Mouse (Mus musculus) midbrain, embryonic 13.5 days (tissue): Measurements from ENCODE around the gene Gm6217. TPM values are rescaled to one million over a fixed set of nuclear protein-coding genes. Genes with fewer than 3 reads are reported as not detected.
A peak's percentile ranks its signal among the peaks of the same experiment; 100 is the strongest.
"Not testable (repeated sequence)": the region's sequence is repeated elsewhere in the genome, so short reads cannot be mapped to it uniquely, and the experiment has no call there.

Experiments used
- ATAC-seq: fragments of 200-750 bp; cut with Nextera tagmentation; 2 replicates; pipeline ENCODE4 v1.8.0; 2017; ENCODE audit warnings: mild to moderate bottlenecking, moderate TSS enrichment, moderate library complexity
- H3K27ac ChIP-seq: fragments of 300-500 bp; sonication (generic); 2 replicates; pipeline ENCODE4 v1.5.1; 2015; ENCODE audit warnings: inconsistent platforms, mild to moderate bottlenecking, moderate library complexity
- H3K27me3 ChIP-seq: fragments of 300-500 bp; sonication (generic); 2 replicates; pipeline ENCODE4 v1.6.1; 2015; ENCODE audit warnings: mild to moderate bottlenecking, inconsistent platforms
- H3K36me3 ChIP-seq: fragments of 300-500 bp; sonication (generic); 2 replicates; pipeline ENCODE4 v1.6.1; 2015; ENCODE audit warnings: mild to moderate bottlenecking, inconsistent platforms
- H3K4me1 ChIP-seq: fragments of 300-500 bp; sonication (generic); replicated peaks from 2 replicates; pipeline ENCODE4 v1.6.1; 2015; ENCODE audit warnings: inconsistent platforms
- H3K4me2 ChIP-seq: fragments of 300-500 bp; sonication (generic); replicated peaks from 2 replicates; pipeline ENCODE4 v1.6.1; 2015; ENCODE audit warnings: moderate library complexity, mild to moderate bottlenecking, inconsistent platforms
- H3K4me3 ChIP-seq: fragments of 300-500 bp; sonication (generic); replicated peaks from 2 replicates; pipeline ENCODE4 v1.5.1; 2015; ENCODE audit warnings: mild to moderate bottlenecking, inconsistent platforms
- H3K9ac ChIP-seq: fragments of 300-500 bp; sonication (generic); replicated peaks from 2 replicates; pipeline ENCODE4 v1.6.1; 2015; ENCODE audit warnings: mild to moderate bottlenecking, inconsistent platforms
- H3K9me3 ChIP-seq: fragments of 300-500 bp; sonication (generic); 2 replicates; pipeline ENCODE4 v1.6.1; 2016; ENCODE audit warnings: mild to moderate bottlenecking, inconsistent platforms
- WGBS: fragments of 180-500 bp; shearing (Covaris S2); methylation state at CpG from one replicate; pipeline ENCODE4 v1.1.7; 2015; 5-methylcytosine and 5-hydroxymethylcytosine counted together
- polyA plus RNA-seq: library from polyadenylated mRNA; unstranded; fragments of >200 nt; fragmentation: Nextera tagmentation; extraction: Ambion mirVana; gene quantifications from 2 replicates; pipeline ENCODE4 v1.2.1, GENCODE M21; 2015

Gm6217 gene
- polyA plus RNA-seq, result not detected in 2 replicates

- not testable (repeated sequence) for H3K36me3 ChIP-seq, H3K9ac ChIP-seq, H3K4me1 ChIP-seq, H3K4me2 ChIP-seq, H3K27me3 ChIP-seq, H3K27ac ChIP-seq, ATAC-seq, H3K9me3 ChIP-seq, H3K4me3 ChIP-seq
- WGBS, result no CpG with 5 or more reads among the region's 6 CpGs
Measured at GRCm38 (mm10) chr1:82931326-82931725, at the start of gene Gm6217. Gm6217 (minus strand) TSS chr1:82931399.

DNA sequence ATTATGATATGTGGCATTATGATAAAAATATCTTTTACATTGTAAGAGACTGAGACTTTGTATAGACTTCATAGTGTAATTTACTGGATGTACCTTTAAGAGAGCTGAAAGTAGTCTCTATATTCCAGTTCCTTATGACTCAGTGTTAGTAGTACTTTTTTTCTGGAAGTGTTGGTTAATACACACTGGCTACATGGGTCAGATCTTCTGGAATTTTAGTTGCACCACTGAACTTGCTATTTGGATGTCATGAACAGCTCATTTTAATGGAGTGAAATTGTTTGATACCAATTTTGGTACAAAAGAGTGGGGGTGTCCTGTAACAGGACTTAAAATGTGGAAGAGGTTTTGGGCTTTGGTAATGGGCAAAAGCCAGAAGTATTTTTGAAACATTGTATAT, 46.6 kb upstream of the Gm6217 start:
- Histone ChIP-seq H3K9ac (no peak overlapping the region), H3K4me2 (no peak overlapping the region), H3K4me1 (no peaks in the 10 kb centered on the region), H3K27me3 (no peaks in the 10 kb centered on the region), H3K27ac (no peak overlapping the region), H3K4me3 (no peak overlapping the region), H3K9me3 (no peaks in the 10 kb centered on the region), H3K36me3 (no peaks in the 10 kb centered on the region)
- ATAC-seq, result no peak

- Histone ChIP-seq H3K4me3 (no peak overlapping the region), H3K9me3 (no peaks in the 10 kb centered on the region), H3K4me2 (no peak overlapping the region), H3K4me1 (no peaks in the 10 kb centered on the region), H3K36me3 (no peaks in the 10 kb centered on the region), H3K27ac (no peak overlapping the region), H3K9ac (no peak overlapping the region), H3K27me3 (no peaks in the 10 kb centered on the region)
- ATAC-seq, result no peak
- 82% methylated on average over 5 of the region's 5 CpGs for WGBS
Measured at GRCm38 (mm10) chr1:82975750-82976149, 44.6 kb upstream of the Gm6217 start.

GRCm38 (mm10) chr1:82974342-82974741, 43.1 kb upstream of the Gm6217 start:
- H3K36me3 ChIP-seq, result no peaks in the 10 kb centered on the region
- ATAC-seq, result no peak

GRCm38 (mm10) chr1:82973901-82974300, 42.7 kb upstream of the Gm6217 start:
- no peak for ATAC-seq
- Histone ChIP-seq H3K9me3 (no peaks in the 10 kb centered on the region), H3K36me3 (no peaks in the 10 kb centered on the region), H3K4me1 (no peaks in the 10 kb centered on the region), H3K4me3 (no peak overlapping the region), H3K27ac (no peak overlapping the region), H3K9ac (no peak overlapping the region), H3K4me2 (no peak overlapping the region), H3K27me3 (no peaks in the 10 kb centered on the region)
- WGBS, result 68% methylated on average over 6 of the region's 6 CpGs

More at GRCm38 (mm10) chr1:82974342-82974741, 43.1 kb upstream of the Gm6217 start:
- Histone ChIP-seq H3K27me3 (no peaks in the 10 kb centered on the region), H3K9ac (no peak overlapping the region), H3K4me3 (no peak overlapping the region), H3K27ac (no peak overlapping the region), H3K4me1 (no peaks in the 10 kb centered on the region), H3K9me3 (no peaks in the 10 kb centered on the region), H3K4me2 (no peak overlapping the region)
- WGBS, result 94% methylated on average over 9 of the region's 9 CpGs

DNA sequence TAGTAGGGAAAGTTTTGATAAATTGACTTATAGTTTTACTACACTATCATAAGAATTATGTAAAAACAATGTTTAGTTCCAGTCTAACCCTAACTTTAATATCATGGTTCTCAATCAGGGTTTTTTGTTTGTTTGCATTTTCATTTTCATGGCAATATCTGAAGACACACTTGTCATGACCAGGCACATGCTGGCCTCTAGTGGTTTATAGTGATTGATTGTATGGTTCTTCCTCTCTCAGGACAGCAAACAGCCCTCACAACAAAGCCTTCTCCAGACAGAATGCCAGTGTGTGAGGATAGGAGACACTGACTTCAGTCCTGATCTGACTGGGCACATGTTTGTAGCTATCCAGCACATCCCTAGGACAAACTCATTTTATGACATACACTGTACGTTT, 42.0 kb upstream of the Gm6217 start:
- no peak overlapping the region for H3K27ac ChIP-seq
- H3K36me3 ChIP-seq, result no peaks in the 10 kb centered on the region
- no peak overlapping the region for H3K4me2 ChIP-seq
- ATAC-seq, result no peak
- H3K9ac ChIP-seq, result no peak overlapping the region
- H3K4me1 ChIP-seq, result no peaks in the 10 kb centered on the region
- no peaks in the 10 kb centered on the region for H3K9me3 ChIP-seq
- H3K4me3 ChIP-seq, result no peak overlapping the region
- no peaks in the 10 kb centered on the region for H3K27me3 ChIP-seq
- 95% methylated on average over 1 of the region's 1 CpGs for whole genome bisulfite sequencing

DNA sequence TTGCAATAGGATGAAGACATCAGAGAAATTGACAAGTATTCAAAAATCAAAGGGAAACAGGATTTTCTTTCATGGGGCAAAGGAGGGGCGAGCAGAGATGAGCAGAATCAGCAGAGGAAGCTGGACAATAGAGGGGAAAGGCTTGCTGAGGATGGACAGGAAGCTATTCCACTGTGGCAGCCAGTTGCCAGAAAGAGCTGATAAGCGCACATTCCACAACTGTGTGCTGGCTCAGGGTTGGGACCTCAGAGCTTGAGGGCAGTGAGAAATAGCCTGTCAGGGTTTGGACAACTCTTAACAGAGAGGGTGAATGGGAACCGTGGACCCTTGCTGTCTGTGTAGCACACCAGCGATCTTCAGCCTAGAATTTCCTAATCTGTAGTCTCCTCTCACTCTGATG, 40.8 kb upstream of the Gm6217 start:
- WGBS, result 44% methylated on average over 4 of the region's 4 CpGs
- no peak overlapping the region for H3K4me2 ChIP-seq
- H3K9me3 ChIP-seq, result no peaks in the 10 kb centered on the region
- H3K27ac ChIP-seq, result no peak overlapping the region
- H3K9ac ChIP-seq, result no peak overlapping the region
- no peaks in the 10 kb centered on the region for H3K4me1 ChIP-seq
- no peak for ATAC-seq
- H3K36me3 ChIP-seq, result no peaks in the 10 kb centered on the region
- H3K4me3 ChIP-seq, result no peak overlapping the region
- H3K27me3 ChIP-seq, result no peaks in the 10 kb centered on the region

- Histone ChIP-seq H3K4me1 (no peaks in the 10 kb centered on the region), H3K27me3 (no peaks in the 10 kb centered on the region), H3K27ac (no peak overlapping the region), H3K36me3 (no peaks in the 10 kb centered on the region), H3K4me3 (no peak overlapping the region), H3K9me3 (no peaks in the 10 kb centered on the region), H3K9ac (no peak overlapping the region), H3K4me2 (no peak overlapping the region)
- ATAC-seq, result 0 out of 2 replicates have a peak, but pooled peaks have one; percentile 43
- WGBS, result 64% methylated on average over 3 of the region's 3 CpGs
Measured at GRCm38 (mm10) chr1:82966413-82966812, 35.2 kb upstream of the Gm6217 start.

GRCm38 (mm10) chr1:82959870-82960385, 28.7 kb upstream of the Gm6217 start, which contains the start of gene Gm47955:
Gm47955 (plus strand) TSS chr1:82960286.
- no peak within 1 kb of the TSS for H3K4me2 ChIP-seq
- H3K9me3 ChIP-seq, result no peaks in the 10 kb centered on the region
- 93% methylated on average over 11 of the region's 11 CpGs for WGBS
- no peaks in the 10 kb centered on the region for H3K27me3 ChIP-seq
- no peak for ATAC-seq
- H3K4me1 ChIP-seq, result no peaks in the 10 kb centered on the region
- H3K9ac ChIP-seq, result no peak within 1 kb of the TSS
- H3K27ac ChIP-seq, result no peak within 1 kb of the TSS
- H3K36me3 ChIP-seq, result no peaks in the 10 kb centered on the region
- no peak within 1 kb of the TSS for H3K4me3 ChIP-seq

DNA sequence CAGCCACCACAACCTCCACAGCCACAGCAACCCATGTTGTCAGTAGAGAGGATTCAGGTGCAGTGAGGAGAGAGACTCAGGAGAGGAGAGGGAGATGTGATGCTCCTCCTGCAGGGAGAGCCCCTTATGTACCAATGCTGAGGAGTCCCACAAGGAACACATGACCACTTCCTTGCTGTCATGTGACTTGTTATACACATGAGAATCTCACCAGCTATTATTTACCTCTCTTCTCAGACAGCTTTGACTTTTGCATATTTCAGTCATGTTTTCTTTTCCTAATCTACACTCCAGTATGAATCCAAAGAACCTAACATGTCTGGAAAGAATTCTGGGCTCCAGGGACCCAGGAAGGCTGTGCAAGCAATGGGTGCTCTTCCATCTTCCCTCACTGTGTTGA, 24.7 kb upstream of the Gm6217 start, which contains the start of gene Gm7544:
Gene Gm7544, minus strand, starts transcription at position 101 of the 400 bp plus-strand sequence.
- H3K4me1 ChIP-seq, H3K9me3 ChIP-seq, H3K27ac ChIP-seq, H3K36me3 ChIP-seq, ATAC-seq, H3K27me3 ChIP-seq, H3K4me3 ChIP-seq, H3K9ac ChIP-seq, H3K4me2 ChIP-seq: not testable (repeated sequence)

DNA sequence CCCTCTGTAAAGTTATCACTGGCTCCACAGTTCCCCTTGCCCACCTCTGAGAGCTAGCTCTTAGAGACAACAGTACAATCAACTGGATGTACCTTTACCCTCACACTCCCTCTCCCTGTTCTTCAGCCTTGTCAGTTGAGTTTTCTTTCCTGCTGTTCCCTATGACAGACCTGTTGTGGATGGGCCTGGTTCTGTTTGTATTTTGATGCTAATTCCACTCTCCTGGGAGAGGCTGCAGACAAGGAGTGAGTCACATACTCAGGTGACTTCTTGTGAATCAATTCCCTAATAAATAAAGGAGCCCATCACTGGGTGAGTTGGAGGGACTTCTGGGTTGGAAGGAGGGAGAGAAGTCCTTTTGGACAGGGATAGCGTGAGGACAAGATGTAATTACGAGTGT, 17.4 kb upstream of the Gm6217 start:
- no peak for ATAC-seq
- H3K27me3 ChIP-seq, result no peaks in the 10 kb centered on the region
- H3K4me1 ChIP-seq, result no peaks in the 10 kb centered on the region
- no peak overlapping the region for H3K4me2 ChIP-seq
- H3K27ac ChIP-seq, result no peak overlapping the region
- no peak overlapping the region for H3K9ac ChIP-seq
- WGBS, result 93% methylated on average over 2 of the region's 2 CpGs
- H3K36me3 ChIP-seq, result no peaks in the 10 kb centered on the region
- H3K9me3 ChIP-seq, result no peaks in the 10 kb centered on the region
- H3K4me3 ChIP-seq, result no peak overlapping the region

DNA sequence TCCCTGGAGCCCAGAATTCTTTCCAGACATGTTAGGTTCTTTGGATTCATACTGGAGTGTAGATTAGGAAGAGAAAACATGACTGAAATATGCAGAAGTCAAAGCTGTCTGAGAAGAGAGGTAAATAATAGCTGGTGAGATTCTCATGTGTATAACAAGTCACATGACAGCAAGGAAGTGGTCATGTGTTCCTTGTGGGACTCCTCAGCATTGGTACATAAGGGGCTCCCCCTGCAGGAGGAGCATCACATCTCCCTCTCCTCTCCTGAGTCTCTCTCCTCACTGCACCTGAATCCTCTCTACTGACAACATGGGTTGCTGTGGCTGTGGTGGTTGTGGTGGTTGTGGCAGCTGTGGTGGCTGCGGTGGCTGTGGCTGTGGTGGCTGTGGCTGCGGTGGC, 14.8 kb upstream of the Gm6217 start:
- H3K4me3 ChIP-seq, H3K27me3 ChIP-seq, H3K4me2 ChIP-seq, H3K9ac ChIP-seq, H3K36me3 ChIP-seq, H3K4me1 ChIP-seq, ATAC-seq, H3K27ac ChIP-seq, H3K9me3 ChIP-seq: not testable (repeated sequence)
- WGBS, result 100% methylated on average over 1 of the region's 2 CpGs

GRCm38 (mm10) chr1:82943295-82943694, 12.1 kb upstream of the Gm6217 start, which contains the start of gene A030003K21Rik:
A030003K21Rik (minus strand) TSS chr1:82943388.
- not testable (repeated sequence) for H3K27ac ChIP-seq, ATAC-seq, H3K9me3 ChIP-seq, H3K4me3 ChIP-seq, H3K9ac ChIP-seq, H3K27me3 ChIP-seq, H3K4me1 ChIP-seq, H3K36me3 ChIP-seq, H3K4me2 ChIP-seq
- no CpG with 5 or more reads among the region's 6 CpGs for whole genome bisulfite sequencing
